Mouse (Mus musculus) ES-Bruce4 (cell line): Measurements from ENCODE around the gene Cacna2d2.

Experiments used
- CTCF ChIP-seq: IDR thresholded peaks from one replicate; pipeline ENCODE4 v1.8.1; 2011; ENCODE audit warnings: low read depth, low read length
- POLR2A ChIP-seq: IDR thresholded peaks from one replicate; pipeline ENCODE4 v1.8.1; 2011; ENCODE audit warnings: low read length; ENCODE audit not compliant: insufficient read depth

GRCm38 (mm10) chr9:107399491-107399971, at the start of gene Cacna2d2:
- TF ChIP-seq POLR2A (peak; percentile 19), CTCF (no peak)
